ENCODE assay signal across 32 mouse cellular contexts in the genomic region with DNA sequence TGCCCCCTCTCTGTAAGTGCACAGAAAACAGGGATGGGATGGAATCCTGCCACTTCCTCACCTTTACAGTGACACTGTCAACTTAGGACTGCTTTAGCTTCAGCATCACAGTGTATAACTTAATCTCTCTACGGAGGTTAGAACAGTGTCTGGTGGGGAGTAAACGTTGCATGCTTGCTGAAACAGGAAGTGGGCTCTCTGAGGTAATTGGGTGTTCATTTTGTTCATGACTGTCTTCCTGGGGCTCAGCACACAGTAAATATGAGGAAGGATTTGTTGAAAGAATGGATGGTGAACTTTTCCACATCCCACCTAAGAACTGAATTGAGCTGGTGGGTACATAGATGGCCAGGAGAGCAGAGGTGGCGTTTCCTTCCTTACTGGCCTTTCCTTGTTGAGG. TPM values are rescaled to one million over a fixed set of nuclear protein-coding genes. Genes with fewer than 3 reads are reported as not detected.
"Had no signal": no experiment of that assay in that cellular context is flagged by ENCODE, and none has a peak within 500 bp of the region (broad histone marks: within the 10 kb centered on the region; RNA-seq: fewer than 3 reads in every experiment).

No protein-coding gene starts in this region.

- H3K9me3 ChIP-seq: limb, embryonic 10.5 days; limb, embryonic 13.5 days; limb, embryonic 15.5 days; liver, embryonic 13.5 days; liver, embryonic 15.5 days; lung, embryonic 15.5 days; midbrain, embryonic 15.5 days; neural tube, embryonic 12.5 days had no signal

- H3K9ac ChIP-seq: limb, embryonic 12.5 days; limb, embryonic 13.5 days; limb, embryonic 15.5 days; liver, embryonic 12.5 days; liver, embryonic 13.5 days; liver, embryonic 14.5 days; liver, embryonic 15.5 days; liver, postnatal 0 days; lung, embryonic 14.5 days; lung, embryonic 15.5 days; midbrain, embryonic 12.5 days; midbrain, embryonic 13.5 days; midbrain, embryonic 15.5 days; neural tube, embryonic 12.5 days had no signal

- DNase-seq: left cerebral cortex, postnatal 4 days; liver; liver, embryonic 13.5 days; liver, postnatal 0 days; lung, adult 18-20 months; lung, adult 2 months; lung, embryonic 14.5 days; lung, postnatal 10 days; lung, postnatal 14 days; lung, postnatal 36 days; lung, postnatal 4 days; midbrain, embryonic 14.5 days had no signal

- H3K36me3 ChIP-seq: midbrain, embryonic 15.5 days had no signal

- H3K4me3 ChIP-seq: left cerebral cortex, adult 2 months; limb, embryonic 10.5 days; limb, embryonic 12.5 days; limb, embryonic 13.5 days; limb, embryonic 15.5 days; liver, embryonic 12.5 days; liver, embryonic 13.5 days; liver, embryonic 15.5 days; lung, embryonic 15.5 days; megakaryocyte, embryonic 14.5 days; midbrain, embryonic 10.5 days; midbrain, embryonic 12.5 days; midbrain, embryonic 13.5 days; midbrain, embryonic 15.5 days; myocyte; neural tube, embryonic 12.5 days had no signal

- H3K4me2 ChIP-seq: limb, embryonic 12.5 days; limb, embryonic 13.5 days; limb, embryonic 15.5 days; liver, embryonic 11.5 days; liver, embryonic 12.5 days; liver, embryonic 13.5 days; liver, embryonic 15.5 days; lung, embryonic 14.5 days; lung, embryonic 15.5 days; midbrain, embryonic 12.5 days; midbrain, embryonic 13.5 days; midbrain, embryonic 15.5 days; neural tube, embryonic 12.5 days had no signal

- H3K4me1 ChIP-seq: limb, embryonic 10.5 days; limb, embryonic 12.5 days; limb, embryonic 13.5 days; limb, embryonic 15.5 days; liver, embryonic 12.5 days; liver, embryonic 13.5 days; liver, embryonic 15.5 days; lung, embryonic 15.5 days; midbrain, embryonic 10.5 days; midbrain, embryonic 12.5 days; midbrain, embryonic 13.5 days; midbrain, embryonic 15.5 days; neural tube, embryonic 12.5 days had no signal

- ATAC-seq: liver, embryonic 12.5 days; liver, postnatal 0 days; lung, postnatal 0 days; midbrain, embryonic 13.5 days; midbrain, embryonic 15.5 days had no signal

- H3K27me3 ChIP-seq: limb, embryonic 12.5 days; limb, embryonic 13.5 days; limb, embryonic 15.5 days; liver, embryonic 12.5 days; liver, embryonic 13.5 days; liver, embryonic 15.5 days; lung, embryonic 15.5 days; megakaryocyte, embryonic 14.5 days; midbrain, embryonic 12.5 days; midbrain, embryonic 13.5 days; midbrain, embryonic 15.5 days; neural tube, embryonic 12.5 days had no signal

- H3K27ac ChIP-seq: left cerebral cortex, adult 2 months; limb, embryonic 10.5 days; limb, embryonic 12.5 days; limb, embryonic 13.5 days; limb, embryonic 15.5 days; liver, embryonic 12.5 days; liver, embryonic 13.5 days; liver, embryonic 14.5 days; liver, embryonic 15.5 days; lung, embryonic 15.5 days; macrophage; midbrain, embryonic 10.5 days; midbrain, embryonic 12.5 days; midbrain, embryonic 13.5 days; midbrain, embryonic 15.5 days; neural tube, embryonic 12.5 days had no signal

RNA-seq across cellular contexts. Expression of a gene that starts 31.7 kb away (rescaled TPM):
- total RNA-seq: megakaryocyte-erythroid progenitor cell, adult 5-6 weeks had no signal
